Mouse (Mus musculus): Measurements from ENCODE around the gene Mov10l1. TPM values are rescaled to one million over a fixed set of nuclear protein-coding genes. Genes with fewer than 3 reads are reported as not detected.

The Mov10l1 gene
- total and polyA plus RNA-seq, 2 experiments from 2014 or later = 0.22 TPM; not detected in 1

GRCm38 (mm10) chr15:88946851-88947250 is 35.9 kb upstream of the Mov10l1 start:
- 58% methylated on average over 6 of the region's 6 CpGs for WGBS
- no peak overlapping the region for H3K4me3 ChIP-seq (ENCODE audit: low read depth, low read length)
- no peak overlapping the region for H3K4me2 ChIP-seq (ENCODE audit: low read depth, low read length, poor library complexity, severe bottlenecking)
- H3K27ac ChIP-seq (ENCODE audit: low read depth, low read length) = no peak overlapping the region
- no peaks in the 10 kb centered on the region for H3K27me3 ChIP-seq (ENCODE audit: insufficient read depth, low read length)
- TF ChIP-seq CTCF (IDR thresholded peaks at IDR 0.05) = peak; percentile 13; the same call in 1 of the 2 replicates
- no peak overlapping the region for H3K9ac ChIP-seq (replicated peaks; ENCODE audit: low read length, poor library complexity, severe bottlenecking)
- H3K9me3 ChIP-seq (ENCODE audit: low read length) = no peaks in the 10 kb centered on the region
- ATAC-seq (ENCODE audit: low FRiP score) (no peak), DNase-seq (ENCODE audit: low spot score) (no peak)
- no peaks in the 10 kb centered on the region for H3K4me1 ChIP-seq (ENCODE audit: insufficient read depth, low read length)
- H3K36me3 ChIP-seq (ENCODE audit: insufficient read depth, low read length) = no peaks in the 10 kb centered on the region

DNA sequence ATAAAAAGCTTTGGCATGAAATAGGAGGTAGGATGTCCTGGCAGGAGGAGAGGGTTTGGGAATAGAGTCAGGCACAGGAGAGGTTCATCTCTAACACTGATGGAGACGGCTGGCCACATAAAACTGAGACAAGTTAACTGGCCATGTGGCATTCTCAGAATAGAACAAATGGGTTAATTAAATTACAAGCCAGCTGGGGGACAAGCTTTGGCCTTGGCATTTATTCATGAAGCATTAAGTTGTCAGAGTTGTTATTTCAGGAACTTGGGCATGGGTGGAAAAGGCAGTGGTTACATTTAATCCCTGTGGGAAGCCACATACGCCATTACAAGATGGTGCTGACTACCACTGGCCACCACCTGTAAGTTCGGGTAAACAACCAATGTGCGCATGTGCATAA is 31.5 kb upstream of the Mov10l1 start:
- no peak for TF ChIP-seq CTCF (IDR thresholded peaks at IDR 0.05)
- no peaks in the 10 kb centered on the region for H3K9me3 ChIP-seq (ENCODE audit: low read length)
- no peaks in the 10 kb centered on the region for H3K36me3 ChIP-seq (ENCODE audit: insufficient read depth, low read length)
- 0 out of 2 replicates have a peak, but pooled peaks cover 3% of the 10 kb centered on the region for H3K4me1 ChIP-seq (ENCODE audit: insufficient read depth, low read length)
- no peak for ATAC-seq (ENCODE audit: low FRiP score)
- H3K9ac ChIP-seq (replicated peaks; ENCODE audit: low read length, poor library complexity, severe bottlenecking) = no peak overlapping the region
- H3K27me3 ChIP-seq (ENCODE audit: insufficient read depth, low read length) = 0 out of 2 replicates have a peak, but pooled peaks cover 6% of the 10 kb centered on the region
- H3K27ac ChIP-seq (ENCODE audit: low read depth, low read length) = no peak overlapping the region
- H3K4me2 ChIP-seq (ENCODE audit: low read depth, low read length, poor library complexity, severe bottlenecking) = no peak overlapping the region
- no peak overlapping the region for H3K4me3 ChIP-seq (ENCODE audit: low read depth, low read length)
- no peak for DNase-seq (ENCODE audit: low spot score)
- 85% methylated on average over 4 of the region's 4 CpGs for WGBS

DNA sequence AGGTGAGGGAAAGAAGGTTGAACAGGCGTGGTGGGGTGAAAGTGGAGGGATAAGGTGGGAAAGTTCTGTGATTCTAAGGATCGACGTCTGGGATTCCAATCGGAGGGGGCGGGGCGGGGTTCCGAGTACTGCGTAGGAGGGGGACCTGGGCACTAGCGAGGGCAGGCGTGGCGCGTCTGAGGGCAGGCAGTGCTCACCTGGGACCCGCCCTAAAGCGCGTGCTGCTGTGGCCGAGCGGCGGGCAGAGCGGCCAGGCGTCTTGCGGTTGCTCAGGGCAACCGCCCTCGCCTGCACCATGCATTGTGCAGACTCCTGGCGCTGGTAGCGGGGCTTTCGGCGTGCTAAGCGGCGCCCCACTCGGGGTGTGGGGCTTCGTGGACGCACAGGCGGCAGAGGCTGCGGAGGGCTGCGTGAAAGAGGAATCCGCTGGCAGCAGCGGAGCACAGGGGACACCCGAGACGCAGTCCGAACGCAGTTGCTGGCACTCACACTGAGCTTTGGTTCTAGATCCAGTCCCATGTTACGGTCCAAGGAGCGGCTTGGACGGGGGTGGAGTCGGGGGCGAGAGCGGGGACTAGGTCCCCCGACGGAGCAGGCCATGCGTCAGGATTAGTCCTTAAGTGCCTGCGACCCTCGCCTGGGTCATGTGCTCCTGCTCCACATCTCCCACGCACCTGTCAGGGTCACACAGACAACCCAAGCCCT is 28.2 kb upstream of the Mov10l1 start, which contains the start of gene Ttll8:
Gene Ttll8 (minus strand): TSS at position 51 of the 705 bp plus-strand sequence.
- TF ChIP-seq CTCF (IDR thresholded peaks at IDR 0.05) = no peak
- Histone ChIP-seq H3K9me3 (ENCODE audit: low read length) (no peaks in the 10 kb centered on the region), H3K4me3 (ENCODE audit: low read depth, low read length) (peak within 1 kb of the TSS; percentile 44), H3K36me3 (ENCODE audit: insufficient read depth, low read length) (no peaks in the 10 kb centered on the region), H3K27ac (ENCODE audit: low read depth, low read length) (no peak within 1 kb of the TSS), H3K9ac (replicated peaks; ENCODE audit: low read length, poor library complexity, severe bottlenecking) (peak within 1 kb of the TSS; percentile 46; the same call in 1 of the 2 replicates), H3K27me3 (ENCODE audit: insufficient read depth, low read length) (0 out of 2 replicates have a peak, but pooled peaks cover 6% of the 10 kb centered on the region), H3K4me1 (ENCODE audit: insufficient read depth, low read length) (0 out of 2 replicates have a peak, but pooled peaks cover 3% of the 10 kb centered on the region), H3K4me2 (ENCODE audit: low read depth, low read length, poor library complexity, severe bottlenecking) (peak within 1 kb of the TSS; percentile 94)
- DNase-seq (ENCODE audit: low spot score) (peak; percentile 5), ATAC-seq (ENCODE audit: low FRiP score) (peak; percentile 47; the same call in 1 of the 2 replicates)
- WGBS = 3% methylated on average over 52 of the region's 53 CpGs

DNA sequence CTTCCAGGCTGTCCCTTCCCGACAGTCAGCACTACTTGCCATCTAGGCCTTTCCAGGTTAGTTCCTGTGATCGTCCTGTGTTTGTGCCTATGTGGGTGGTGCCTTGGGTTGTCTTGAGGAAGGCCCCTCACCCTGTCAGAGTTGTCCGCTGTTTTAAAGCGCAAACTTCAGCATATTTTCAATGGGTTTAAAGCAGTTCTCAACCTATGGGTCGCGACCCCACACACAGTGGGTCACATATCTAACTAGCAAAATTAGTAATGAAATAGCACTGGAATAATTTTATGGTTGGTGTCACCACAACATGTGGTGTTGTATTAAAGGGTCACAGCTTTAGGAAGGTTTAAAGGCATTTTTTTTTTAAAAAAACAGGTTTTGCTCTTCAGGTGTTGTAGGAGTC is 27.4 kb upstream of the Mov10l1 start:
- Histone ChIP-seq H3K4me2 (ENCODE audit: low read depth, low read length, poor library complexity, severe bottlenecking) (no peak overlapping the region), H3K9ac (replicated peaks; ENCODE audit: low read length, poor library complexity, severe bottlenecking) (no peak overlapping the region), H3K4me1 (ENCODE audit: insufficient read depth, low read length) (0 out of 2 replicates have a peak, but pooled peaks cover 3% of the 10 kb centered on the region), H3K36me3 (ENCODE audit: insufficient read depth, low read length) (no peaks in the 10 kb centered on the region), H3K4me3 (ENCODE audit: low read depth, low read length) (no peak overlapping the region), H3K27me3 (ENCODE audit: insufficient read depth, low read length) (0 out of 2 replicates have a peak, but pooled peaks cover 6% of the 10 kb centered on the region), H3K9me3 (ENCODE audit: low read length) (no peaks in the 10 kb centered on the region), H3K27ac (ENCODE audit: low read depth, low read length) (no peak overlapping the region)
- no peak for DNase-seq (ENCODE audit: low spot score)
- TF ChIP-seq CTCF (IDR thresholded peaks at IDR 0.05) = no peak
- WGBS = 91% methylated on average over 6 of the region's 6 CpGs
- ATAC-seq (ENCODE audit: low FRiP score) = no peak

DNA sequence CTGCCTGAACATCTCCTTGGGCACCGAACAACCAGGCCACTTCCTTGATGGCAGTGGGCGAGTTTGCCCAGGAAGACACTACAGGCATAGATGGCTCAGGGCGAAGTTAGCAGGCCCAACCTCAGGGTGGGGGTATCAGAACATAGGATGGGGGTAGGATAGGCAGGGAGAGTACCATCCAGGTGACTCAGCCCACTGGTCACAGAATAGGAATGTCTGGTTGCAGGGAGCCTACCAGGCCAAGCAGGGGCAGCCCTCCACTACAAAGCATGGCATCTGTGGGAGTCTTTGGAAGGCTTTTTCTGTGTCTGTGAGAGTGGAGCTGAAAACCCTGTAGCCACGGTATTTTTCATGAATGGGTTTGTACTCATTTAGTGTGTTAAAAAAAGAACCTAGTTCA is 25.2 kb upstream of the Mov10l1 start:
- Histone ChIP-seq H3K27ac (ENCODE audit: low read depth, low read length) (no peak overlapping the region), H3K4me2 (ENCODE audit: low read depth, low read length, poor library complexity, severe bottlenecking) (no peak overlapping the region), H3K9ac (replicated peaks; ENCODE audit: low read length, poor library complexity, severe bottlenecking) (no peak overlapping the region), H3K4me1 (ENCODE audit: insufficient read depth, low read length) (0 out of 2 replicates have a peak, but pooled peaks cover 3% of the 10 kb centered on the region), H3K27me3 (ENCODE audit: insufficient read depth, low read length) (0 out of 2 replicates have a peak, but pooled peaks cover 6% of the 10 kb centered on the region), H3K9me3 (ENCODE audit: low read length) (no peaks in the 10 kb centered on the region), H3K4me3 (ENCODE audit: low read depth, low read length) (no peak overlapping the region), H3K36me3 (ENCODE audit: insufficient read depth, low read length) (no peaks in the 10 kb centered on the region)
- 86% methylated on average over 4 of the region's 4 CpGs for WGBS
- DNase-seq (ENCODE audit: low spot score) (no peak), ATAC-seq (ENCODE audit: low FRiP score) (no peak)
- no peak for TF ChIP-seq CTCF (IDR thresholded peaks at IDR 0.05)

DNA sequence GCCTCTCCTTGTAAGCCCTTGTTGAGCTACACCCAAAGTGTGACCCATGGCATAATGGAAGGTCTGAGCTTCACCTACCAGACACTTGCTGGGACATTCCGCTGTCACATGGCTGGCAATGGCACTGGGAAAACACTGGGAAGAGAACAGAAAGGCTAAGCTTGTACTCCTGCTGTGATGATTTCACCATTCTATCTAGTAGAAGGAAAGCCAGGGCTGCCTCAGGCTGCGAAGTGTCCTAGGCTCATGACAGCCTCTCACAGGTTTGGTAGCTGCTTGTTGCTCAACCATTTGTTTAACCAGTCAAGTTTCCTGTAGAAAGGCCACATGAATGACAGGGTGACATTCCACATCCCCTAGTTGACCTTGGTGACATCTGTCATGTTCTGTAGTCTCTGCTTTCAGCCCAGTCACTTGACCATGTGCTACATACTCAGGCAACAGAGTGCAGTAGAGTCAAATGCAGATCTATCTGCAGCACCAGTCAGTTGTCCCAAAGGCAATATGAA is 18.6 kb upstream of the Mov10l1 start:
- Histone ChIP-seq H3K36me3 (ENCODE audit: insufficient read depth, low read length) (no peaks in the 10 kb centered on the region), H3K27me3 (ENCODE audit: insufficient read depth, low read length) (no peaks in the 10 kb centered on the region)

More for the DNA sequence above, 18.6 kb upstream of the Mov10l1 start:
- no peak for TF ChIP-seq CTCF (IDR thresholded peaks at IDR 0.05)
- no peak overlapping the region for H3K27ac ChIP-seq (ENCODE audit: low read depth, low read length)
- DNase-seq (ENCODE audit: low spot score) = no peak
- H3K4me2 ChIP-seq (ENCODE audit: low read depth, low read length, poor library complexity, severe bottlenecking) = no peak overlapping the region
- no peak for ATAC-seq (ENCODE audit: low FRiP score)
- 97% methylated on average over 2 of the region's 2 CpGs for WGBS
- H3K4me1 ChIP-seq (ENCODE audit: insufficient read depth, low read length) = no peaks in the 10 kb centered on the region
- no peaks in the 10 kb centered on the region for H3K9me3 ChIP-seq (ENCODE audit: low read length)
- H3K4me3 ChIP-seq (ENCODE audit: low read depth, low read length) = no peak overlapping the region
- no peak overlapping the region for H3K9ac ChIP-seq (replicated peaks; ENCODE audit: low read length, poor library complexity, severe bottlenecking)

All from midbrain, postnatal 0 days (tissue).